Mouse (Mus musculus): Measurements from ENCODE around the gene Pomgnt1. TPM values are rescaled to one million over a fixed set of nuclear protein-coding genes. Genes with fewer than 3 reads are reported as not detected.

Pomgnt1 gene
- polyA plus RNA-seq, 1 experiment from 2014 or later: 68.2 TPM

DNA sequence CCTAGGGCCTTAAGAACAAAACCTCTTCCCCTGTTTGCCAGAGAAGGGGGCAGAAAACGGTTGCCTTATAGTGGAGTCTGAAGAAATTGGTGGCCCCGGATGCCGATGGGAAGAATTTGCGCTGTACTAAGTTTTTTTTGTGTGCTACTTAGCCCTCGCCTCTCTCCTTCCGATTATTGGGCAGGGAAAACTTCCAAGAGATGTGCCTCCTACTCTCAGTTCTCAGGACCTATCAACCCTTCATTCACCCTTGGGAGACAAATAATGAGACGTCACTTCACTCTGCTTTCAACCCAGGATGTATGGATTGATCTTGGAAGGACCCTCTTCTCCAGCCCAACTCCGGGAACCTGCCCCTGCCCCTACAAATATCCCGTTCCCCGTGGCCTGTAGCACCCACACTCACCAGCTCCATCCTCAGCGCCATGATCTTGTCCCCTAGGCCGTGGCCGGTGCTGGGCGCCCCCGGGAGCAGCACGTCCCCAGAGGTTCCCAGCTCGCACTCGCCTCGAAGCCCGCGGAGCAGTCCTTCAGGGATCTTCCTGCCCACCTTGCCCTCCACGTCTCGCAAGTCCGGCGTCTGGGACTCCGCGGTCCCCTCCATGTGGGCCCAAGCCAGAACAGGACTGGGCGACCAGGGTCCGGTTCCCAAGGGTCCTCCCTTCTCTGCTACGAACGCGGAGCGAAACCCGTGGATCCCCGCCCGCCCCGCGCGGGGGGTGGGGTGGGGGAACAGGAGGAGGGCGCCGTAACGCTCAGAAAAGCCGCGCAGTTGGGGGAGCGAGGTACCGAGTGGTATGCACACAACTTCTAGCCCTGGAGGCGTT is 20.5 kb downstream of the Pomgnt1 start:
- no peaks in the 10 kb centered on the region for H3K36me3 ChIP-seq (ENCODE audit: control insufficient read depth, insufficient read depth, low read length)
- H3K9me3 ChIP-seq (ENCODE audit: control insufficient read depth, low read length): no peaks in the 10 kb centered on the region
- peak overlapping the region; percentile 94 for H3K4me2 ChIP-seq (replicated peaks; ENCODE audit: low read depth, low read length)
- H3K27ac ChIP-seq (ENCODE audit: low read depth, low read length): no peak overlapping the region
- WGBS: under 1% methylated on average over 47 of the region's 47 CpGs
- peak overlapping the region; percentile 70 for H3K4me3 ChIP-seq (ENCODE audit: low read length)
- peaks cover 7% of the 10 kb centered on the region; the same call in 1 of the 2 replicates for H3K4me1 ChIP-seq (ENCODE audit: control insufficient read depth, insufficient read depth, low read length)
- peak overlapping the region; percentile 70 for H3K9ac ChIP-seq (ENCODE audit: low read depth, low read length)
- H3K27me3 ChIP-seq (ENCODE audit: control insufficient read depth, insufficient read depth, low read length): no peaks in the 10 kb centered on the region
- peak; percentile 78 for ATAC-seq (ENCODE audit: low FRiP score, low TSS enrichment)

DNA sequence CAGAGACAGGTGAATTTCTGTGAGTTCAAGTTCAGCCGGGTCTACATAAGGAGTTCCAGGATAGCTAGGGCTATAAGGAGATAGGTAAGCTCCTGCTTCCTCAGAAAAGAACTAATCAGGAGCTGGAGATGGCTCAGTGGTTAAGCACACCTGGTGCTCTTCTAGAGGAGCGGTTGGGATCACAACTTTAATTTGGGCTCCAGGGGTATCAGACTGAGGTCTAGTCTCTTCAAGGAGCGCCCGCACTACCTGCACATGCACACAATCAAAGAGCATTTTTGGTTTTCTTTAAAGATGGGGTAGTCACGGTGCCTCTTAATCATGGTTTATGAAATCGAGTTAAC is 26.1 kb downstream of the Pomgnt1 start:
- Histone ChIP-seq H3K4me1 (ENCODE audit: control insufficient read depth, insufficient read depth, low read length) (0 out of 2 replicates have a peak, but pooled peaks cover 5% of the 10 kb centered on the region), H3K27ac (ENCODE audit: low read depth, low read length) (peak overlapping the region; percentile 80; the same call in 1 of the 2 replicates), H3K4me3 (ENCODE audit: low read length) (peak overlapping the region; percentile 82), H3K9me3 (ENCODE audit: control insufficient read depth, low read length) (no peaks in the 10 kb centered on the region), H3K36me3 (ENCODE audit: control insufficient read depth, insufficient read depth, low read length) (peaks cover 32% of the 10 kb centered on the region), H3K9ac (ENCODE audit: low read depth, low read length) (peak overlapping the region; percentile 92), H3K4me2 (replicated peaks; ENCODE audit: low read depth, low read length) (peak overlapping the region; percentile 76), H3K27me3 (ENCODE audit: control insufficient read depth, insufficient read depth, low read length) (no peaks in the 10 kb centered on the region)
- no peak for ATAC-seq (ENCODE audit: low FRiP score, low TSS enrichment)
- WGBS: 21% methylated on average over 6 of the region's 6 CpGs

DNA sequence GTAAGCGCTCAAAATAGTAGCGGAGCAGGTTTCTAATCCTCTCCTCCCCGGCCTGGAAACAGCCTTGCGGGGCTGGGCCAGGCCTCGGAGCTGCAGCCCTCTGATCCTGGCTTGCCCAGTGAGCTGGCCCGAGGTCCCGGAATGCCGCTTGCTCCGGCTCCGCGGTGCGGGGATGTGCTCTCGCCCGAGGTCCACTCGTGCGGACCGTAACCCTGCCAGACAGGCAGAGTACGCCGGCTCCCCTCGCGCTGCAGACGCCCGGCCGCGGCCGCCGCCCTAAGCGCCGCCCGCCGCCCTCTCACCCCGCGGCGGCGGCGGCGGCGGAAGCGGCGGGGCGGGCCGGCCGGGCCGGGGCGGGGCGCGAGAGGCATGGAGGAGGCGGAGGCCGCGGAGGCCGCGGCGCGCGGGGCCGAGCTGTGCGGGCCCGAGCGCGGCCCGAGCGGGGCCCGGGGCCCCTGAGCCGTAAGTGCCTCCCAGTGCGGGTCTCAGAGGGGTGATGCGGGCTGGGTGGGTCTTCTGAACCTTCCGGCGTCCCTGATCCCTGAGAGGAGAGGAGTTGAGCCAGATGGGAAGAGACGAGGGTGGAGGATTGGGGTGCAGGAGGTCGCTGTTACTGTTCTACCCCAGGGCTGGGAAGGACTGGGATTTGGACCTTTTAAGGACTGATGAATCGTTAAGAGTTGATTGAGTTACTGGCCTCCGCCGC is 26.7 kb downstream of the Pomgnt1 start:
- 0% methylated on average over 57 of the region's 73 CpGs for WGBS

GRCm38 (mm10) chr4:116150862-116151221 is 27.2 kb downstream of the Pomgnt1 start:
- Histone ChIP-seq H3K4me3 (ENCODE audit: low read length) (peak overlapping the region; percentile 82), H3K4me1 (ENCODE audit: control insufficient read depth, insufficient read depth, low read length) (0 out of 2 replicates have a peak, but pooled peaks cover 5% of the 10 kb centered on the region), H3K9me3 (ENCODE audit: control insufficient read depth, low read length) (no peaks in the 10 kb centered on the region), H3K27ac (ENCODE audit: low read depth, low read length) (no peak overlapping the region), H3K36me3 (ENCODE audit: control insufficient read depth, insufficient read depth, low read length) (peaks cover 42% of the 10 kb centered on the region), H3K9ac (ENCODE audit: low read depth, low read length) (peak overlapping the region; percentile 92), H3K27me3 (ENCODE audit: control insufficient read depth, insufficient read depth, low read length) (no peaks in the 10 kb centered on the region), H3K4me2 (replicated peaks; ENCODE audit: low read depth, low read length) (peak overlapping the region; percentile 76)
- peak; percentile 24; the same call in 1 of the 2 replicates for ATAC-seq (ENCODE audit: low FRiP score, low TSS enrichment)
- 25% methylated on average over 4 of the region's 4 CpGs for WGBS

More for the DNA sequence above, 26.7 kb downstream of the Pomgnt1 start:
- H3K9me3 ChIP-seq (ENCODE audit: control insufficient read depth, low read length): no peaks in the 10 kb centered on the region
- 0 out of 2 replicates have a peak, but pooled peaks cover 5% of the 10 kb centered on the region for H3K4me1 ChIP-seq (ENCODE audit: control insufficient read depth, insufficient read depth, low read length)
- H3K4me3 ChIP-seq (ENCODE audit: low read length): peak overlapping the region; percentile 82
- peak; percentile 94 for ATAC-seq (ENCODE audit: low FRiP score, low TSS enrichment)
- H3K9ac ChIP-seq (ENCODE audit: low read depth, low read length): peak overlapping the region; percentile 92
- peaks cover 37% of the 10 kb centered on the region for H3K36me3 ChIP-seq (ENCODE audit: control insufficient read depth, insufficient read depth, low read length)
- H3K4me2 ChIP-seq (replicated peaks; ENCODE audit: low read depth, low read length): peak overlapping the region; percentile 76
- H3K27ac ChIP-seq (ENCODE audit: low read depth, low read length): peak overlapping the region; percentile 80; the same call in 1 of the 2 replicates
- no peaks in the 10 kb centered on the region for H3K27me3 ChIP-seq (ENCODE audit: control insufficient read depth, insufficient read depth, low read length)

DNA sequence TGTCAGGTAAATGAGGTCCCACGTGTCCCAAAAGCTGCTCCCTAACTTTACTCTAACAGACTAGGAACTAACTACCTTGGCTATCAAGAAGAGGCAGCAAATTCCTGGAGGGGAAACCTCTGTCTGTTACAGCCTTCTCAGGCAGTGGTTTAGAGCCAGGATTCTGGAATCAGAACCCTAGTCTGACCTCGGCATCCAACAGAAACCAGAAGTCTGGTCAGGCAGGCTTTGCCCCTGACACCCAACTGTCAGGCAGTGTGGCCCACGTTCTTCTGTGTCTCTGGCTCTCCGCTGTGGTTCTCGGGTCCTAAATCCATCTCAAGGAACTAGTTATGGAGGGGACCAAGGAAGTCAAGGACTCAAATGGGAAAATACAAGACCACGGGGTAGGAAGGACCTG is 27.6 kb downstream of the Pomgnt1 start, which contains the start of gene Lurap1:
Lurap1 (minus strand) TSS at position 101 of the 400 bp plus-strand sequence.
- Histone ChIP-seq H3K36me3 (ENCODE audit: control insufficient read depth, insufficient read depth, low read length) (peaks cover 46% of the 10 kb centered on the region), H3K4me2 (replicated peaks; ENCODE audit: low read depth, low read length) (peak within 1 kb of the TSS; percentile 76), H3K27me3 (ENCODE audit: control insufficient read depth, insufficient read depth, low read length) (no peaks in the 10 kb centered on the region), H3K4me1 (ENCODE audit: control insufficient read depth, insufficient read depth, low read length) (0 out of 2 replicates have a peak, but pooled peaks cover 5% of the 10 kb centered on the region), H3K9me3 (ENCODE audit: control insufficient read depth, low read length) (no peaks in the 10 kb centered on the region), H3K4me3 (ENCODE audit: low read length) (peak within 1 kb of the TSS; percentile 82), H3K9ac (ENCODE audit: low read depth, low read length) (peak within 1 kb of the TSS; percentile 92), H3K27ac (ENCODE audit: low read depth, low read length) (peak within 1 kb of the TSS; percentile 80; the same call in 1 of the 2 replicates)
- 70% methylated on average over 6 of the region's 6 CpGs for WGBS
- no peak for ATAC-seq (ENCODE audit: low FRiP score, low TSS enrichment)

GRCm38 (mm10) chr4:116152702-116153101 is 29.1 kb downstream of the Pomgnt1 start:
- H3K4me3 ChIP-seq (ENCODE audit: low read length): no peak overlapping the region
- no peaks in the 10 kb centered on the region for H3K9me3 ChIP-seq (ENCODE audit: control insufficient read depth, low read length)
- no peak for ATAC-seq (ENCODE audit: low FRiP score, low TSS enrichment)
- no peak overlapping the region; the same call in 1 of the 2 replicates for H3K9ac ChIP-seq (ENCODE audit: low read depth, low read length)
- WGBS: 96% methylated on average over 15 of the region's 15 CpGs
- 0 out of 2 replicates have a peak, but pooled peaks cover 5% of the 10 kb centered on the region for H3K4me1 ChIP-seq (ENCODE audit: control insufficient read depth, insufficient read depth, low read length)
- peaks cover 61% of the 10 kb centered on the region for H3K36me3 ChIP-seq (ENCODE audit: control insufficient read depth, insufficient read depth, low read length)
- H3K27me3 ChIP-seq (ENCODE audit: control insufficient read depth, insufficient read depth, low read length): no peaks in the 10 kb centered on the region
- H3K27ac ChIP-seq (ENCODE audit: low read depth, low read length): no peak overlapping the region
- no peak overlapping the region for H3K4me2 ChIP-seq (replicated peaks; ENCODE audit: low read depth, low read length)

GRCm38 (mm10) chr4:116157882-116158281 is 34.2 kb downstream of the Pomgnt1 start:
- Histone ChIP-seq H3K9ac (ENCODE audit: low read depth, low read length) (no peak overlapping the region), H3K27ac (ENCODE audit: low read depth, low read length) (no peak overlapping the region)
- 89% methylated on average over 2 of the region's 2 CpGs for WGBS

GRCm38 (mm10) chr4:116159912-116160311 is 36.3 kb downstream of the Pomgnt1 start:
- Histone ChIP-seq H3K27ac (ENCODE audit: low read depth, low read length) (no peak overlapping the region), H3K36me3 (ENCODE audit: control insufficient read depth, insufficient read depth, low read length) (peaks cover 58% of the 10 kb centered on the region), H3K9ac (ENCODE audit: low read depth, low read length) (no peak overlapping the region), H3K4me3 (ENCODE audit: low read length) (no peak overlapping the region), H3K4me1 (ENCODE audit: control insufficient read depth, insufficient read depth, low read length) (peaks cover 1% of the 10 kb centered on the region; the same call in 1 of the 2 replicates), H3K4me2 (replicated peaks; ENCODE audit: low read depth, low read length) (no peak overlapping the region), H3K27me3 (ENCODE audit: control insufficient read depth, insufficient read depth, low read length) (no peaks in the 10 kb centered on the region), H3K9me3 (ENCODE audit: control insufficient read depth, low read length) (no peaks in the 10 kb centered on the region)
- no peak for ATAC-seq (ENCODE audit: low FRiP score, low TSS enrichment)
- 74% methylated on average over 3 of the region's 3 CpGs for WGBS

More at GRCm38 (mm10) chr4:116157882-116158281, 34.2 kb downstream of the Pomgnt1 start:
- Histone ChIP-seq H3K36me3 (ENCODE audit: control insufficient read depth, insufficient read depth, low read length) (peaks cover 79% of the 10 kb centered on the region), H3K9me3 (ENCODE audit: control insufficient read depth, low read length) (no peaks in the 10 kb centered on the region), H3K4me1 (ENCODE audit: control insufficient read depth, insufficient read depth, low read length) (no peaks in the 10 kb centered on the region), H3K4me2 (replicated peaks; ENCODE audit: low read depth, low read length) (no peak overlapping the region), H3K4me3 (ENCODE audit: low read length) (no peak overlapping the region), H3K27me3 (ENCODE audit: control insufficient read depth, insufficient read depth, low read length) (no peaks in the 10 kb centered on the region)
- ATAC-seq (ENCODE audit: low FRiP score, low TSS enrichment): no peak
